Mouse (Mus musculus): Measurements from ENCODE around the gene Col6a4.

- TF ChIP-seq ELF1 (IDR thresholded peaks at IDR 0.05; ENCODE audit: low read depth, low read length), result no peak
- peak; percentile 86 to 89 for TF ChIP-seq CTCF (conservative IDR thresholded peaks at IDR 0.05 in 1 of 2, IDR thresholded peaks at IDR 0.05 in 1 of 2; ENCODE audit: low read depth in 2 of 2, low read length in 2 of 2)
- no peak for TF ChIP-seq POLR2A (IDR thresholded peaks at IDR 0.05; ENCODE audit: low read depth, low read length)
Observed at GRCm38 (mm10) chr9:106112770-106113423, 16.3 kb upstream of the Col6a4 start.
